Mouse (Mus musculus) midbrain, embryonic 10.5 days (tissue): ENCODE results near the gene Peak1. TPM values are rescaled to one million over a fixed set of nuclear protein-coding genes. Genes with fewer than 3 reads are reported as not detected.

Source experiments
- DNase-seq: peaks from one replicate; pipeline ENCODE4 v3.0.0-alpha.2; 2017; ENCODE audit warnings: low spot score
- H3K27ac ChIP-seq: fragments of 300-500 bp; sonication (generic); replicated peaks from 2 replicates; pipeline ENCODE4 v1.5.1; 2016; ENCODE audit warnings: mild to moderate bottlenecking
- H3K27me3 ChIP-seq: fragments of 300-500 bp; sonication (generic); 2 replicates; pipeline ENCODE4 v1.6.1; 2016; ENCODE audit warnings: low read depth, mild to moderate bottlenecking; ENCODE audit not compliant: poor library complexity, severe bottlenecking
- H3K36me3 ChIP-seq: fragments of 300-500 bp; sonication (generic); 2 replicates; pipeline ENCODE4 v1.6.1; 2016; ENCODE audit warnings: mild to moderate bottlenecking, moderate library complexity
- H3K4me1 ChIP-seq: fragments of 300-500 bp; sonication (generic); 2 replicates; pipeline ENCODE4 v1.6.1; 2016
- H3K4me3 ChIP-seq: fragments of 300-500 bp; sonication (generic); 2 replicates; pipeline ENCODE4 v1.5.1; 2016; ENCODE audit warnings: mild to moderate bottlenecking, moderate library complexity
- H3K9me3 ChIP-seq: fragments of 300-500 bp; sonication (generic); replicated peaks from 2 replicates; pipeline ENCODE4 v1.6.1; 2016; ENCODE audit warnings: mild to moderate bottlenecking
- WGBS: fragments of 180-500 bp; shearing (Covaris S2); methylation state at CpG from one replicate; pipeline ENCODE4 v1.1.7; 2016; 5-methylcytosine and 5-hydroxymethylcytosine counted together
- polyA plus RNA-seq: library from polyadenylated mRNA; unstranded; fragments of >200 nt; fragmentation: Nextera tagmentation; extraction: Ambion mirVana; gene quantifications from 2 replicates; pipeline ENCODE4 v1.2.1, GENCODE M21; 2016

Gene Peak1
- polyA plus RNA-seq, 1 experiment from 2014 or later, result 4.3 TPM

DNA sequence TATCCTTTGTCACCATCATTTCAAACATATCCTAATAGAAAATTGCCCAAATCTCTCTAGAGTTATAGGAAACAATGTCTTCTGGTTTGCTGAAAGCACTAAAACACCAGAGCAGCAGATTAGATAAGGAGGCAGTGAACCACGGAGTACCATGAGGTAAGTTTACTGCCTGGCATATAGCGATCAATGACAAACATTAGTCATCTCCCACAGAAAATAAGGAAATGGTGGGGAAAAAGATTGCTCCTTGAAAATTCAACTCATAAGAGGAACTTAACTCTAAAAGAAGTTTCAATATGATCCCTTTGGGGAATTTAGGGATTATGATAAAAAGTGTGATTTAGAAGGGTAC is 145.6 kb downstream of the Peak1 start:
- Histone ChIP-seq H3K4me1 (no peaks in the 10 kb centered on the region), H3K9me3 (no peaks in the 10 kb centered on the region), H3K27me3 (no peaks in the 10 kb centered on the region), H3K27ac (no peak overlapping the region), H3K4me3 (no peak overlapping the region), H3K36me3 (no peaks in the 10 kb centered on the region)
- no peak for DNase-seq
- 87% methylated on average over 2 of the region's 2 CpGs for WGBS

DNA sequence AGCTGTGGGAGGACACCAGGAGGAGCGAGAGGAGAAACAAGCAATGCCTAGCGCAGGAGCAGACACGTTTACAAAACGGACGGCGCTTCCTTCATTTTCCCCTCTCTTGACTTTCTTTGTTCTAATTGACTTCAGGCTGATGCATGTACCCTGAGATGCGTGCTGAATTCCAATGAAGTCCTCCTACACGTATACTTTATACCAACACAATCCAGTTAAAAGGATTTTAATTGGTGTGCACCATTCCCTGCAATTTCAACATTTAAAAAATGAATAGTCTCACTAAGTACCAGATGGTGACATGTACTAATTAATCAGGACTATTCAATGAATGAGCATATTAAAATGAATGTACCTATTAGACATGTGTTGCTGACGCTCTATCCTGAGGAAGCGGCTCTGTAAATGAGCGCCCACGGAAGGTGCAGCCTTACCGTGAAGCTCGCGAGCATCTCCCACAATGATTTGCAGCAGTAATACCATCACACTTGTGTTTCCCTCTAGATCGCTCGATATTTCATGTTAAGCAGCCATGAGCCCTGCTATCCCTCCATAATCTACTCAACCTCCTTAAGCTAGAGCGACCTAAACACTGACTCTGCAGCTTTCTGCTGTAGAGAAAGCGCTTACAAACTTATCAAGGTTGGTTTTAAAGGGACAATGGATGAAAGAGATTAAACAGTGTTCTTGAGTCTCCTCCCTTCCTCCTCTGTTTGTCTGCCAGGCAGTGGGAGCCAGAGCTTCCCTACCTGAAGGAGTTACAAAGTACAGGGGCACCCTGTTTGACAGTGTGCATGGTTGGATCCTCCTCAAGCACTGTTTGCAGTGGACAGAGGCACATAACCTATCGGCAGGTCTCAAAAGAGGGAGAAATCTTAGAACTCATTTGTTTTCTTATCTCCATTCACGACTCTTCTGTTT is 146.3 kb downstream of the Peak1 start:
- no peaks in the 10 kb centered on the region for H3K4me1 ChIP-seq
- DNase-seq, result no peak
- WGBS, result 91% methylated on average over 21 of the region's 21 CpGs
- H3K27me3 ChIP-seq, result no peaks in the 10 kb centered on the region
- H3K27ac ChIP-seq, result no peak overlapping the region
- no peaks in the 10 kb centered on the region for H3K36me3 ChIP-seq
- H3K9me3 ChIP-seq, result no peaks in the 10 kb centered on the region
- no peak overlapping the region for H3K4me3 ChIP-seq

DNA sequence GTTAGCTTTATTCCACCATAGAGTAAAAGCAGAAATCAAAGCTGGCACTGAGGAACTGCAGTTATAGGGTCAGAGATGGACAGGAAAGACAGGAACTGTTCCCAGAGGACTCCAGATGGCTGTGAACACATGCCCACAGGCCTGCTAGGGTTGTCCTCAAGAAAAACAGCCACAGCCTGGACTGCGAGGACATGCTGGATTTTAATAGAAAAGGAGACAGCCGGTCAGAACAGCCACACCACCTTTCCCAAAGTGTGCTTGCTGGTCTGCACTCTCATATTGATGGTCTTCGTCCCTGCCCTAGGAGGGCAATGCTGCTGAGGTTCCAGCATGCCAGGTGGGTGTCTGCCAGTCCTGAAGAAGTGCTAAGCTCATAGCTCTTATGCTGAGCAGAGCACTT is 148.8 kb downstream of the Peak1 start:
- Histone ChIP-seq H3K4me1 (no peaks in the 10 kb centered on the region), H3K27me3 (no peaks in the 10 kb centered on the region), H3K36me3 (no peaks in the 10 kb centered on the region), H3K27ac (no peak overlapping the region), H3K9me3 (no peaks in the 10 kb centered on the region), H3K4me3 (no peak overlapping the region)
- WGBS, result 83% methylated on average over 3 of the region's 3 CpGs
- no peak for DNase-seq

DNA sequence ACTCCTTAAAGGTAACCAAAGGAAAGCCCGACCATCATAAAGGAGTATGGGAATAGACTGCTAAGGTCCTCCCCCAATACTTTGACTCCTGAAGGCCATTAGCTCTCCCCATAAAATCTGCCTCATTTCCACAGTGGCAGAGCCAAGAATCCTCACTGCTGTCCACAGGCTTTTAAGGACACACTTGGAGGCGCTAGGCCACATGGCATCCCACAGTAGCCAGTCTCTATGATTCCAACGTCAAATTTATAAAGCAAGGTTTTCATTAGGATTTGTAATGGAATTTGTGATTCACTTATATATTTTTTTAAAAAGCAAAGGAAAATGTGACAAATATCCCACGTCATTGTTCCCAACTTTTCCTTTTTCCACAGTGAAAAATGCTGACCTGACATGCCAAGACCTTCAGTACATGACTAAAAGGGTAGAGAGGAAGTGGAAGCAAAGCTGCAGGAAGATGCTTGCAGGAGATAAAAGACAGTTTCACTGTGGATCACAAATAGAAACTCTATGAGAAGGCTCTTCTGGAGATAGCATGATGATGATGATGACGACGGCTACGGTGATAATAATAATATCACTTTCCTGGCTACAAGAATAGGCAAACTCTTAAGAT is 151.6 kb downstream of the Peak1 start:
- no peak overlapping the region for H3K27ac ChIP-seq
- no peaks in the 10 kb centered on the region for H3K36me3 ChIP-seq
- no peak for DNase-seq
- H3K4me3 ChIP-seq, result no peak overlapping the region
- no peaks in the 10 kb centered on the region for H3K27me3 ChIP-seq
- H3K9me3 ChIP-seq, result no peaks in the 10 kb centered on the region
- WGBS, result 90% methylated on average over 7 of the region's 7 CpGs
- no peaks in the 10 kb centered on the region for H3K4me1 ChIP-seq

DNA sequence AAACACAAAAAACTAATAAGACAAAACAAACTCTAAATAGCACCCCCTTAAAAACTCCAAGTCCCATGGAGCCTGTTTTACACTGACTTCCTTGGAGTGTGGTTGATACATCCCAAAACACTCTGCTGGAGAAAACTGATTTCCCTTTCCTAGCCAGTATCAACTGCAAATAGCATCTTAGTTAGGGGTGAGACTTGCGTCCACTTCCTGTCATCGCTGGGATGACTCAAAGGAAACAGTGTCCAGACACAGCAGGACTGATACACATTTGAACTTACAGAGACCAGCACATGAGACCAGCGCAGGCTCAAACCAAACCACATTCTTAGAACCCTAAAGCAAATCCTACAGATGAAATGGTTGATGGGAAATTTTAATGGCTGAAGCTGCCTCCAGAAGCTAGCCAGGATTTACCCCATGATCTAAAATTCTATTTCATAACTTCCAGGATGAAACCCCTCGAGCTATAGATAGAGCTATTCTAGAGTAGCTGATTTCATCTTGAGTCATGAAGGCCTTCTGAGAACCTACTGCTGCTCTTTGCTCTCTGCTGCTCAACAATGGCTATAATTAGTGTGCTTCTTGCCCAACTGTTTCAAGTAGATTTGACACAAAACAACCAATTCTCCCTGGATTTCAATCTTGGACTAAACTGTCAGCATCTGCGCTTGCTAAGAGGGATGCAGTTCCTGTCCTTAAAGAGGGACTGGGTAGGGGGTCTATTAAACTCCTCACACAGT is 152.2 kb downstream of the Peak1 start:
- Histone ChIP-seq H3K27me3 (no peaks in the 10 kb centered on the region), H3K27ac (no peak overlapping the region), H3K4me3 (no peak overlapping the region), H3K9me3 (peaks cover under 1% of the 10 kb centered on the region), H3K4me1 (no peaks in the 10 kb centered on the region), H3K36me3 (no peaks in the 10 kb centered on the region)
- DNase-seq, result no peak
- 91% methylated on average over 5 of the region's 5 CpGs for WGBS

DNA sequence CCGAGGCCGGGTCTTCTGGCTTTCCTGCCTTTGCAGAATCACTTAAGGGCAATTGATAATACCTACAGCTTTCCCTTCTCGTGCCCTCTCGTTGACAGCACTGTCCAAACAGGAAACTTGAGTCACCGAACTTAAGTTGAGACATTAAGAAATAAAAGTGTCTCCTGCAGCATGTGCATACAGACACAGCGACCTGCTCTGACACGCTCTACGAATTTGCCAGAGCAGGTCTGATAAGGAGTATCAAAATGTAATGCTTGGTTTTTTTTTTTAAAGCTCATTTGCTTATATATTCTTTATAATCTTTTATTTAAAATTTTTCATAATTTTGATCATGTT is 152.9 kb downstream of the Peak1 start:
- Histone ChIP-seq H3K36me3 (no peaks in the 10 kb centered on the region), H3K27ac (no peak overlapping the region), H3K27me3 (no peaks in the 10 kb centered on the region), H3K9me3 (peaks cover 6% of the 10 kb centered on the region), H3K4me1 (no peaks in the 10 kb centered on the region), H3K4me3 (no peak overlapping the region)
- no peak for DNase-seq
- 90% methylated on average over 8 of the region's 8 CpGs for WGBS

DNA sequence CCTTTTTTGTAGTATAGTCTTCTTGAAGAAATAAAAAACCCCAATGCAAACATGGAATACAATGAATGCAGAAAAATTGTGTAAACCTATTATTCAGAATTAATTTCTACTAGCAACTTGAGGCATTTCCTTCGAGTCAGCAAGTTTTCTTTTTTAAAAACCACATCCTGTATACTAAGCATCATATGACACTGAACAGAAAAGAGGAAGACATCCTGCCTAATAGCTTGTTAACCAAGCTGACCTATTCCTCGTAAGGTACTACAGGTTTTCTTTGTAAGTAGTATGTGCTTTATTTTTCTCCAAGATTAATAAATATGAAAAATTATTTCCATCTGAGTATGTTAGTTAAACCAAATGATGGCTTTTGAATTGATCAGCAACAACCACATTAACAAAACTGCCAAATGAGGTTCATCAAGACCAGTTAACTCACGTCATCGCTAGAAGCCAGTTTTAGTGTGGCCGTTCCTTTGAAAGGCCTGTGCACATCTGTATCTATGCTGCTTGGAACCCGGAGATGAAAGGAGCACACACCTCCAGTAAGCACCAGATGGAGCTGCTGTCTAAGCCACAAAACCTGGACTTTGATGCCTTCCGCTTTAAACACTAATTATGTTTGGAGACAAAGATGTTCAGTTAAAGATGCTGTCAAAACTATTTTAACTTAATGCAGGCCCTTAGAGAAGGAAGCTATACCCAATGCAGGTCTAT is 153.4 kb downstream of the Peak1 start:
- Histone ChIP-seq H3K27me3 (no peaks in the 10 kb centered on the region), H3K9me3 (peaks cover 6% of the 10 kb centered on the region), H3K36me3 (peaks cover 2% of the 10 kb centered on the region), H3K27ac (no peak overlapping the region), H3K4me3 (no peak overlapping the region), H3K4me1 (no peaks in the 10 kb centered on the region)
- WGBS, result 88% methylated on average over 7 of the region's 7 CpGs
- DNase-seq, result no peak

DNA sequence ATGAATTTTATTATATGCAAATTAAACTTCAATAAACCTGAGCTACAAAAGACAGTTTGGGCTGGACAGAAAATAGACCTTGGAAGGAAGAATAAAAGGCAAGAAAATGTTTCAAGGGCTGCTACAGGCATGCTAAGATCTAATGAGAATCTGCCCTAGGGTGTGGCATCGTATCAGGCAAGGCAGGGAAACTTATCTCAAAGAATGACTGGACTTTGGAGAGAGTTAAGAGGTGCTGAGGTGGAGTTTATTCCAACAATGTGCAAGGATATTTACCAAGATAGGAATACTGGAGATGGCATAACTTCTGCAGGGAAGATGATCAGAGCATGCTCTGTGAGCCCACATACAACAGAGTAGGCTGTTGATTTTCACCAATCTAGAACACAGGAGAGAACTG is 154.8 kb downstream of the Peak1 start:
- Histone ChIP-seq H3K27ac (no peak overlapping the region), H3K4me1 (no peaks in the 10 kb centered on the region), H3K9me3 (peaks cover 6% of the 10 kb centered on the region), H3K36me3 (peaks cover 8% of the 10 kb centered on the region), H3K27me3 (no peaks in the 10 kb centered on the region), H3K4me3 (no peak overlapping the region)
- no peak for DNase-seq
- WGBS, result 91% methylated on average over 1 of the region's 1 CpGs

DNA sequence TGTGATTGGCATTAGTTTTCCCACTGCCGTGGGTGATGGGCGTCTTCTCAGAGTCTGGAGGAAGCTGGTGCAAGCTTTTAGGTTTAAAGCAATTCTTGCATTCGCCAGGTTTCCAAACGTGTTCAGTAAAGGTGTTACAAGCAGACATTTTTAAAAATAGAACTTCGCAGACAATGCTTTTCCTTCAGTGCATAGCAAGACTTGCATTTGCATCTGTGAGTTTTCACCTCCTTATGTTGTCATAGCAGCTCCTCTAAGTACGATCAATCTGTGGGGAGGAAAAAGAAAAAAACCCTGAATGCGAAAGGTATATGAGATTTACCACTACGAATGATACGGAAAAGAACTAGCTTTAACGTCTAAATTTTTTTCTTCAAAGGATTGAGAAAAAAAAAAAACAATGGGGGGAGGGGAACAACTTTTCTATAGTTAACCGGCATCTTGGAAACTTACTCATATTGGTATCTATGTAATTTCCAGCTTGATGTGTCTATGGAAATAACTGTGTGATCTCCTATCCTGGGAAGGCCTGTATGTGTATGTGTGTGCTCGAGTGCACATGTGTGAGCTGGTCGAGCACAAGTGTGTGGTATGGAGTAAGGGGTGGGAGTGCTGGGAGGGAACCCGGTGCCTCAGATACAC is 157.3 kb downstream of the Peak1 start:
- WGBS, result 92% methylated on average over 14 of the region's 14 CpGs
- H3K4me3 ChIP-seq, result no peak overlapping the region
- no peaks in the 10 kb centered on the region for H3K4me1 ChIP-seq
- H3K36me3 ChIP-seq, result peaks cover 8% of the 10 kb centered on the region
- H3K27ac ChIP-seq, result no peak overlapping the region
- no peak for DNase-seq
- peaks cover 6% of the 10 kb centered on the region for H3K9me3 ChIP-seq
- H3K27me3 ChIP-seq, result no peaks in the 10 kb centered on the region

DNA sequence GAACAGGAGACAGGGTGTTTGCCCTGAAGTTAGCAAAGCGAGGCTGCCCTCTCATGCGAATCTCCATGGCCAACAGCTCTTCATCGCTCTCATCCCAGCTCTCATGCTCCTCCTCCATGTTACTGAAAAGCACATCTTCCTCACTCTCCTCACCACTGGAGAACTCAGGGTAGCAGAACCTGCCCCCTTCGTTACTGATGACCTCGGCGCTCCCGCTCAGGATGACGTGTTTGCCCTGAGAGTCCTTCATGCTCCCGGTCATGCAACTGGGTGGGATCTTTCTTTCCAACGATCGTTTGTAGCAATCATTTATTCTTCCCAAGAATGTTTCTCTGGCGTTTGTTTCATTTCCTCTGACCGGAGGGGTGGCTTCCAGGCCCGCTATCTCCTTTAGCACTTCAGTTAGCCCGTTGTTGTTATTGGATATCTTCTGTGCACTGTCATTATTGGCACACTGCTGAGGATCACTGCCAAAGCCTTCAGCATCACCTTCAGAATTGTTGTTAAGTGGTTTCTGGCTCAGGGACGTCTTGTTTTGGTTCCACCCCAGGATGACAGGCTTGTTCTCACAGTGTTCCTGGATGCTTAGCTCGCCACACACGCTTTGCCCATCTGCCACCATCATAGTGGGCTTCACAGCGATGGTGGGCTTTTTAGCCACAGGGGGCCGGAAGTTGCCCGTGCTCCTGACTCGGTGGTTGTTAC is 157.9 kb downstream of the Peak1 start:
- H3K36me3 ChIP-seq, result peaks cover 8% of the 10 kb centered on the region
- no peak overlapping the region for H3K27ac ChIP-seq
- no peaks in the 10 kb centered on the region for H3K27me3 ChIP-seq
- WGBS, result 94% methylated on average over 22 of the region's 22 CpGs
- H3K4me3 ChIP-seq, result no peak overlapping the region
- H3K4me1 ChIP-seq, result no peaks in the 10 kb centered on the region
- peaks cover 6% of the 10 kb centered on the region for H3K9me3 ChIP-seq
- DNase-seq, result no peak

DNA sequence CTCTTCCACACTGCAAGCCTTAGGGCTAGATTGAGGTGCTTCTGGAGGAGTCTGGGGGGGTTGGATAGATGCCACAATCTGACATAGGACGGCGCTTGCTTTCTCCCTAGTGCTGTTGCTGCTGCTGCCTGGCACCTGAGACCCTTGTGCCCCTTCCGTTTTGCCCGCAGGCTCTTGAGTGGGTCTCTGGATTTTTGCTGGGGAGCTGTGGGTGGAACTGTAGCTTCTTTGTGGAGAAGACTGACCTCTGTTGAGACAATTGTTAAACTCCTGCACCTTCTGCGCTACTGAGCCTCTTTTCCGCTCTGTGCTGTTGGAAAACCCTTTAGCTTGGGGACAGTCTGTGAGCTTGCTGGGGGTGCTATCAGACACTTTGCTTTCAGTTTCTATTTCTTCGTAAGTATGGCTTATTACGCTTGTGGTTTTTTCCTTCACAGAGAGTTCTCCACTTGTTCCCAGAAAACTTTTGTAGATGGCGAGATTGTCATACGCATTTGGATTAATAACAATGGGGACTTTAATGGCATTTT is 159.5 kb downstream of the Peak1 start:
- Histone ChIP-seq H3K36me3 (peaks cover 8% of the 10 kb centered on the region), H3K27ac (no peak overlapping the region)
- 94% methylated on average over 10 of the region's 10 CpGs for WGBS

More for the DNA sequence above, 159.5 kb downstream of the Peak1 start:
- H3K4me3 ChIP-seq, result no peak overlapping the region
- no peaks in the 10 kb centered on the region for H3K4me1 ChIP-seq
- H3K27me3 ChIP-seq, result no peaks in the 10 kb centered on the region
- H3K9me3 ChIP-seq, result peaks cover 6% of the 10 kb centered on the region
- no peak for DNase-seq
